Mouse (Mus musculus) hindbrain, embryonic 15.5 days (tissue): ENCODE data around the gene Gipr. TPM values are rescaled to one million over a fixed set of nuclear protein-coding genes. Genes with fewer than 3 reads are reported as not detected.

Experiments used
- ATAC-seq: fragments of 200-750 bp; cut with Nextera tagmentation; 2 replicates; pipeline ENCODE4 v1.8.0; 2017; ENCODE audit warnings: low read depth, moderate number of reproducible peaks, moderate TSS enrichment; ENCODE audit not compliant: low FRiP score
- H3K27ac ChIP-seq: fragments of 300-500 bp; sonication (generic); replicated peaks from 2 replicates; pipeline ENCODE4 v1.5.1; 2015; ENCODE audit warnings: mild to moderate bottlenecking, inconsistent platforms
- H3K27me3 ChIP-seq: fragments of 300-500 bp; sonication (generic); 2 replicates; pipeline ENCODE4 v1.6.1; 2015; ENCODE audit warnings: control low read depth, inconsistent platforms
- H3K36me3 ChIP-seq: fragments of 300-500 bp; sonication (generic); 2 replicates; pipeline ENCODE4 v1.6.1; 2015; ENCODE audit warnings: control low read depth, inconsistent platforms
- H3K4me1 ChIP-seq: fragments of 300-500 bp; sonication (generic); replicated peaks from 2 replicates; pipeline ENCODE4 v1.6.1; 2015; ENCODE audit warnings: control low read depth, inconsistent platforms
- H3K4me2 ChIP-seq: fragments of 300-500 bp; sonication (generic); 2 replicates; pipeline ENCODE4 v1.6.1; 2015; ENCODE audit warnings: moderate library complexity, mild to moderate bottlenecking, inconsistent platforms
- H3K4me3 ChIP-seq: fragments of 300-500 bp; sonication (generic); 2 replicates; pipeline ENCODE4 v1.5.1; 2015; ENCODE audit warnings: mild to moderate bottlenecking, inconsistent platforms
- H3K9ac ChIP-seq: fragments of 300-500 bp; sonication (generic); 2 replicates; pipeline ENCODE4 v1.6.1; 2015; ENCODE audit warnings: inconsistent platforms
- H3K9me3 ChIP-seq: fragments of 300-500 bp; sonication (generic); 2 replicates; pipeline ENCODE4 v1.6.1; 2016; ENCODE audit warnings: control low read depth, inconsistent platforms
- WGBS: fragments of 180-500 bp; shearing (Covaris S2); methylation state at CpG from one replicate; pipeline ENCODE4 v1.1.7; 2015; 5-methylcytosine and 5-hydroxymethylcytosine counted together
- microRNA counts: library from miRNA; unstranded; fragments of <30 nt; microRNA quantifications from one replicate; lab custom pipeline; 2016
- microRNA-seq: library from miRNA; unstranded; fragments of <30 nt; microRNA quantifications from one replicate; pipeline ENCODE4, GENCODE M21; 2016
- polyA plus RNA-seq: library from polyadenylated mRNA; unstranded; fragments of >200 nt; fragmentation: Nextera tagmentation; extraction: Ambion mirVana; gene quantifications from 2 replicates; pipeline ENCODE4 v1.2.1, GENCODE M21; 2015

Gene Gipr
- polyA plus RNA-seq, 1 experiment from 2014 or later: 2.1 TPM

GRCm38 (mm10) chr7:19119083-19119482, 46.8 kb downstream of the Gipr start:
- no peak overlapping the region for H3K9ac ChIP-seq
- peak overlapping the region; percentile 69 for H3K4me2 ChIP-seq
- peak overlapping the region; percentile 33; the same call in 1 of the 2 replicates for H3K27ac ChIP-seq
- no peak overlapping the region for H3K4me3 ChIP-seq
- H3K9me3 ChIP-seq: no peaks in the 10 kb centered on the region
- 92% methylated on average over 8 of the region's 8 CpGs for WGBS
- no peaks in the 10 kb centered on the region for H3K27me3 ChIP-seq
- peak; percentile 10; the same call in 1 of the 2 replicates for ATAC-seq
- H3K36me3 ChIP-seq: no peaks in the 10 kb centered on the region
- H3K4me1 ChIP-seq: peaks cover 28% of the 10 kb centered on the region

- peak within 1 kb of the TSS; percentile 33; the same call in 1 of the 2 replicates for H3K27ac ChIP-seq
- H3K9ac ChIP-seq: peak within 1 kb of the TSS; percentile 7; the same call in 1 of the 2 replicates
- 15% methylated on average over 64 of the region's 64 CpGs for WGBS
- peak within 1 kb of the TSS; percentile 69 for H3K4me2 ChIP-seq
- ATAC-seq: peak; percentile 75
- peaks cover 28% of the 10 kb centered on the region for H3K4me1 ChIP-seq
- no peaks in the 10 kb centered on the region for H3K9me3 ChIP-seq
- no peaks in the 10 kb centered on the region for H3K36me3 ChIP-seq
- H3K27me3 ChIP-seq: 0 out of 2 replicates have a peak, but pooled peaks cover 2% of the 10 kb centered on the region
- peak within 1 kb of the TSS; percentile 38 for H3K4me3 ChIP-seq
Measured at GRCm38 (mm10) chr7:19118028-19118771, 47.7 kb downstream of the Gipr start, which contains the start of gene Gm4969. Gene Gm4969 (minus strand): TSS chr7:19118368.

- Histone ChIP-seq H3K36me3 (no peaks in the 10 kb centered on the region), H3K27me3 (0 out of 2 replicates have a peak, but pooled peaks cover 3% of the 10 kb centered on the region), H3K4me1 (no peaks in the 10 kb centered on the region), H3K9me3 (no peaks in the 10 kb centered on the region), H3K4me2 (no peak overlapping the region), H3K27ac (no peak overlapping the region), H3K9ac (no peak overlapping the region), H3K4me3 (no peak overlapping the region)
- WGBS: 94% methylated on average over 1 of the region's 1 CpGs
- ATAC-seq: no peak
Measured at GRCm38 (mm10) chr7:19109565-19109964, 56.4 kb downstream of the Gipr start.

GRCm38 (mm10) chr7:19107436-19107835, 58.5 kb downstream of the Gipr start:
- H3K9me3 ChIP-seq: 0 out of 2 replicates have a peak, but pooled peaks cover 3% of the 10 kb centered on the region
- H3K4me3 ChIP-seq: no peak overlapping the region
- H3K4me2 ChIP-seq: no peak overlapping the region
- WGBS: 64% methylated on average over 3 of the region's 3 CpGs
- no peak for ATAC-seq
- no peak overlapping the region for H3K9ac ChIP-seq
- H3K36me3 ChIP-seq: peaks cover 18% of the 10 kb centered on the region; the same call in 1 of the 2 replicates
- H3K27ac ChIP-seq: no peak overlapping the region
- H3K4me1 ChIP-seq: no peaks in the 10 kb centered on the region
- H3K27me3 ChIP-seq: no peaks in the 10 kb centered on the region

MicroRNA genes within 50 kb of the gene (microRNA counts, 519-probe panel; counts per million panel counts)
- microRNA mmu-miR-330 (lab: Ali Mortazavi, UCI): 1,162 counts per million, percentile 4 among the panel's probes with 10 or more counts

Small RNAs within 50 kb of the gene (microRNA-seq; reads per million reads assigned to microRNA genes)
- gene Mir330: 573 reads per million, percentile 72 among the genes with 10 or more reads in this experiment

Other genes starting within 250 kb of the Gipr start
- gene Nova2, start 240.2 kb downstream of the Gipr start, polyA plus RNA-seq: 12.5 and 13.0 TPM in 2 replicates
- 0.53 and 0.83 TPM in 2 replicates for gene Nanos2, start 178.7 kb downstream of the Gipr start, polyA plus RNA-seq
- 6.9 and 7.2 TPM in 2 replicates for gene Mypop, start 174.9 kb downstream of the Gipr start, polyA plus RNA-seq
- 31.6 and 35.2 TPM in 2 replicates for gene Irf2bp1, start 162.1 kb downstream of the Gipr start, polyA plus RNA-seq
- 0.08 TPM in 1 of 2 replicates, not detected in the other for gene Foxa3, start 142.6 kb downstream of the Gipr start, polyA plus RNA-seq
- gene Sympk, start 141.8 kb downstream of the Gipr start, polyA plus RNA-seq: 27.5 and 30.1 TPM in 2 replicates
- gene Rsph6a, start 111.4 kb downstream of the Gipr start, polyA plus RNA-seq: 0.16 and 0.31 TPM in 2 replicates
- 36.2 and 42.5 TPM in 2 replicates for gene Dmwd, start 89.9 kb downstream of the Gipr start, polyA plus RNA-seq
- 10.5 and 10.9 TPM in 2 replicates for gene Dmpk, start 82.3 kb downstream of the Gipr start, polyA plus RNA-seq
- 2.5 and 2.6 TPM in 2 replicates for gene Six5, start 71.5 kb downstream of the Gipr start, polyA plus RNA-seq
- gene Gm4969, start 47.8 kb downstream of the Gipr start, polyA plus RNA-seq: 6.9 and 8.1 TPM in 2 replicates
- 16.2 and 16.6 TPM in 2 replicates for gene Fbxo46, start 46.3 kb downstream of the Gipr start, polyA plus RNA-seq
- gene Qpctl, start 16.8 kb downstream of the Gipr start, polyA plus RNA-seq: 21.7 and 24.2 TPM in 2 replicates
- 116 and 118 TPM in 2 replicates for gene Snrpd2, start 16.4 kb downstream of the Gipr start, polyA plus RNA-seq
- gene Eml2, start 10.3 kb upstream of the Gipr start, polyA plus RNA-seq: 8.2 and 8.8 TPM in 2 replicates
- gene Gpr4, start 46.4 kb upstream of the Gipr start, polyA plus RNA-seq: 2.7 and 3.8 TPM in 2 replicates
- 38.5 and 41.8 TPM in 2 replicates for gene Opa3, start 62.2 kb upstream of the Gipr start, polyA plus RNA-seq
- 41.5 and 42.1 TPM in 2 replicates for gene Vasp, start 105.7 kb upstream of the Gipr start, polyA plus RNA-seq
- 0.96 and 1.2 TPM in 2 replicates for gene Ppm1n, start 113.9 kb upstream of the Gipr start, polyA plus RNA-seq
- gene Rtn2, start 116.5 kb upstream of the Gipr start, polyA plus RNA-seq: 112 and 130 TPM in 2 replicates
- 0.08 and 0.14 TPM in 2 replicates for gene Fosb, start 143.9 kb upstream of the Gipr start, polyA plus RNA-seq
- gene Ercc1, start 178.7 kb upstream of the Gipr start, polyA plus RNA-seq: 84.8 and 88.9 TPM in 2 replicates
- 21.2 and 22.5 TPM in 2 replicates for gene Cd3eap, start 193.4 kb upstream of the Gipr start, polyA plus RNA-seq
- 2.6 and 3.0 TPM in 2 replicates for gene Ppp1r13l, start 193.6 kb upstream of the Gipr start, polyA plus RNA-seq
- 23.8 and 24.4 TPM in 2 replicates for gene Ercc2, start 215.9 kb upstream of the Gipr start, polyA plus RNA-seq
- gene Klc3, start 238.0 kb upstream of the Gipr start, polyA plus RNA-seq: 1.2 and 2.1 TPM in 2 replicates
- 0.23 and 1.4 TPM in 2 replicates for gene Ckm, start 238.6 kb upstream of the Gipr start, polyA plus RNA-seq